ENCODE assay signal across 9 mouse cellular contexts in genomic region chr16:22107897-22108516, GRCm38 (mm10). TPM values are rescaled to one million over a fixed set of nuclear protein-coding genes. Genes with fewer than 3 reads are reported as not detected.
DNase-seq lines count a peak whose midpoint lies in the region; ATAC-seq and TF ChIP-seq lines count a peak whose summit lies in the region.
"Had no signal": no experiment of that assay in that cellular context is flagged by ENCODE, and none has a peak within 500 bp of the region (broad histone marks: within the 10 kb centered on the region; RNA-seq: fewer than 3 reads in every experiment).

No protein-coding gene starts in this region.

- no peak overlapping the region for H3K9ac ChIP-seq in liver, adult 2 months (ENCODE audit: low read depth, low read length)
- H3K9ac ChIP-seq in liver, embryonic 11.5 days (ENCODE audit: low read depth, low read length): no peak overlapping the region
- no peak overlapping the region for H3K9ac ChIP-seq in forebrain, embryonic 15.5 days (replicated peaks)

- TF ChIP-seq POLR2A in liver, adult 2 months (IDR thresholded peaks at IDR 0.05; ENCODE audit: extremely low read depth, insufficient read depth, low read length): no peak

- no peak overlapping the region for H3K27ac ChIP-seq in liver, adult 2 months (replicated peaks; ENCODE audit: insufficient read depth, low read depth, low read length)
- no peak overlapping the region for H3K27ac ChIP-seq in liver, embryonic 11.5 days (ENCODE audit: low read depth, low read length)
- H3K27ac ChIP-seq in forebrain, embryonic 15.5 days (replicated peaks): no peak overlapping the region

- no peaks in the 10 kb centered on the region for H3K9me3 ChIP-seq in liver, embryonic 11.5 days (ENCODE audit: control insufficient read depth, low read length)
- H3K9me3 ChIP-seq in forebrain, embryonic 15.5 days: no peaks in the 10 kb centered on the region
- H3K9me3 ChIP-seq: megakaryocyte, embryonic 14.5 days had no signal

- TF ChIP-seq CTCF in liver, adult 2 months (IDR thresholded peaks at IDR 0.05; ENCODE audit: low read depth, low read length): peak; percentile 24; the same call in 1 of the 2 replicates

- peaks cover 1% of the 10 kb centered on the region; the same call in 1 of the 2 replicates for H3K4me1 ChIP-seq in liver, adult 2 months (ENCODE audit: control insufficient read depth, insufficient read depth, low read length)
- H3K4me1 ChIP-seq in liver, embryonic 11.5 days (replicated peaks; ENCODE audit: control insufficient read depth, insufficient read depth, low read length): no peaks in the 10 kb centered on the region
- no peaks in the 10 kb centered on the region for H3K4me1 ChIP-seq in forebrain, embryonic 15.5 days

- no peaks in the 10 kb centered on the region for H3K79me2 ChIP-seq in liver, adult 2 months (ENCODE audit: control insufficient read depth, insufficient read depth, low read length)

- DNase-seq in liver, adult 2 months (ENCODE audit: extremely low read depth, low read depth, low spot score): peak; percentile 92
- no peak for DNase-seq in liver, embryonic 11.5 days (ENCODE audit: low spot score)
- peak; percentile 71 to 79 for DNase-seq in adrenal gland, adult 18-20 months (ENCODE audit: low spot score in 2 of 2)
- peak; percentile 18 to 21 for DNase-seq in frontal cortex, postnatal 10 days (ENCODE audit: low spot score in 2 of 2)
- DNase-seq in heart, postnatal 4 days: peak; percentile 81
- DNase-seq in lung, adult 18-20 months: peak; percentile 69 to 81
- DNase-seq in right cerebral cortex, postnatal 4 days: peak; percentile 48

- no peaks in the 10 kb centered on the region for H3K36me3 ChIP-seq in liver, adult 2 months (ENCODE audit: control insufficient read depth, insufficient read depth, low read length)
- no peaks in the 10 kb centered on the region for H3K36me3 ChIP-seq in liver, embryonic 11.5 days (ENCODE audit: control insufficient read depth, insufficient read depth, low read length)
- no peaks in the 10 kb centered on the region for H3K36me3 ChIP-seq in forebrain, embryonic 15.5 days

- no peak overlapping the region for H3K4me3 ChIP-seq in liver, adult 2 months (ENCODE audit: insufficient read depth, low read depth, low read length)
- H3K4me3 ChIP-seq in liver, embryonic 11.5 days (ENCODE audit: low read depth, low read length): no peak overlapping the region
- no peak overlapping the region for H3K4me3 ChIP-seq in forebrain, embryonic 15.5 days
- H3K4me3 ChIP-seq: megakaryocyte, embryonic 14.5 days had no signal

- no peak overlapping the region for H3K4me2 ChIP-seq in liver, embryonic 11.5 days
- H3K4me2 ChIP-seq in forebrain, embryonic 15.5 days (replicated peaks): no peak overlapping the region

- ATAC-seq in liver, embryonic 11.5 days (replicated peaks; ENCODE audit: low FRiP score): no peak
- no peak for ATAC-seq in forebrain, embryonic 15.5 days (replicated peaks)

- WGBS in liver, adult 2 months: 33% methylated on average over 7 of the region's 7 CpGs
- 48% methylated on average over 7 of the region's 7 CpGs for WGBS in liver, embryonic 11.5 days
- 62% methylated on average over 7 of the region's 7 CpGs for WGBS in forebrain, embryonic 15.5 days

- no peaks in the 10 kb centered on the region for H3K27me3 ChIP-seq in liver, adult 2 months (ENCODE audit: control insufficient read depth, insufficient read depth, low read length)
- H3K27me3 ChIP-seq in liver, embryonic 11.5 days (replicated peaks; ENCODE audit: control insufficient read depth, insufficient read depth, low read length): no peaks in the 10 kb centered on the region
- no peaks in the 10 kb centered on the region for H3K27me3 ChIP-seq in forebrain, embryonic 15.5 days

RNA-seq across cellular contexts. Expression of gene Igf2bp2, which starts 55.1 kb away (rescaled TPM):
- total RNA-seq in liver, adult 2 months (2014; rRNA removed): 0.27 and 0.37 TPM in 2 replicates
- 0.22 and 0.81 TPM in 2 replicates for polyA plus RNA-seq in liver, adult 2 months (2012; rRNA removed)
- 75.1 and 77.1 TPM in 2 replicates for polyA plus RNA-seq in liver, embryonic 11.5 days (2014; fragmentation: Nextera tagmentation; extraction: Ambion mirVana)
- total RNA-seq in adrenal gland, adult 18-20 months (2021): 10 to 100 TPM; 10.6 to 11.2 TPM
- total RNA-seq in heart, postnatal 4 days (2021): 10 to 100 TPM; 23.9 to 24.8 TPM
- polyA plus RNA-seq in forebrain, embryonic 15.5 days (2015; fragmentation: Nextera tagmentation; extraction: Ambion mirVana): 25.8 and 27.5 TPM in 2 replicates
